Mouse (Mus musculus) G1E (cell line): Measurements from ENCODE around the gene Tut7.
"Not testable (repeated sequence)": the region's sequence is repeated elsewhere in the genome, so short reads cannot be mapped to it uniquely, and the experiment has no call there.

Experiments
- CTCF ChIP-seq: IDR thresholded peaks from 2 replicates; pipeline ENCODE4 v1.5.1; 2012; ENCODE audit warnings: low read depth, low read length, inconsistent platforms, mixed read lengths
- TAL1 ChIP-seq: conservative IDR thresholded peaks from 2 replicates; pipeline ENCODE4 v1.6.1; 2012; ENCODE audit warnings: low read depth, low read length, inconsistent platforms, mixed read lengths

DNA sequence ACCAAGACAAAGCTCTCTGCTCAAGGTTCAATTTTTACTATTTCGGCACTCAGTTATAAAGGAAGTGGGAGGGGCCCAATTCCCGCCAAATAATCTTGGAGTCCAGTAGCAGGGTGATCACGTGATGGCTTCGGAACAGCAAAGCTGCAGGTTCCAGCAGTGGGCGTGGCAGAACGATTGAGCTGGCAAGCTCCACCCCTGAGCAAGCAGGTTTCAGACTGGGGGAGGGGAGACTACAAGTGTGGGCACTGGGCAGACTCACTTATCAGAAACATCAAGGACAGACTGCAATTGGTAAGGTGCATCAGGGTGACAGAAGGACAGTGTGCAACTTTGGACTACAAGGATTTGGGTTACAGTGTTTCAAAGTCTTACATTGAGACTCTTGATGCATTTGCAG lies 88.6 kb downstream of the Tut7 start:
- TF ChIP-seq TAL1, CTCF: not testable (repeated sequence)
